Mouse (Mus musculus): ENCODE results near the gene Zfp791.

DNA sequence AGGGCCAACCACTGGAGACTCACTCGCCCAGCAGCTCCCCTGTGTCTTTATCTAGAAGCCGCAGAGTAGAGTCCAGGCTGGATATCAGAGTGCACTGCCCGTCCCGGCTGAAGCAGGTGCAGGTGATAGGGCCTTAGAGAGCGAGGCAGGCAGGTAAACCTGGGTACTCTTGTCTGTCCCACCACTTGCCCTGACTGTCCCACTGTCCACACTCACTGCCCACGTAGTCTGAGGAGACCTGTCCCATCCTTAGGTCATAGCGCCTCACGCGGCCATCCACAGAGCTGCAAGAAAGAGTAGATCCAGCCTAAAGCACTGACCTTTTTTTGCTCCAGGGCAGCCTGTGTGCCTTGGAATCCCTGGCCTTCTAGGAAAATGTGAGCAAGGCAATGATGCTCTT, 46.9 kb downstream of the Zfp791 start:
- TF ChIP-seq CTCF (IDR thresholded peaks at IDR 0.05; ENCODE audit: extremely low read depth, insufficient read length, insufficient replicate concordance, low read depth, low read length) (peak; percentile 34; the same call in 1 of the 2 replicates), POLR2A (IDR thresholded peaks at IDR 0.05; ENCODE audit: low read depth, low read length) (no peak)

Measured in small intestine, adult 2 months (tissue).